Mouse (Mus musculus) liver, embryonic 16.5 days (tissue): ENCODE data around the gene Nom1. TPM values are rescaled to one million over a fixed set of nuclear protein-coding genes. Genes with fewer than 3 reads are reported as not detected.

Experiments
- ATAC-seq: fragments of 200-750 bp; cut with Nextera tagmentation; 2 replicates; pipeline ENCODE4 v1.8.0; 2017; ENCODE audit warnings: low read depth, mild to moderate bottlenecking, moderate number of reproducible peaks, moderate library complexity
- H3K27ac ChIP-seq: fragments of 300-500 bp; sonication (generic); 2 replicates; pipeline ENCODE4 v1.5.1; 2014; ENCODE audit warnings: mild to moderate bottlenecking, low read length
- H3K27me3 ChIP-seq: fragments of 300-500 bp; sonication (generic); 2 replicates; pipeline ENCODE4 v1.6.1; 2014; ENCODE audit warnings: low read depth, low read length, mixed read lengths; ENCODE audit not compliant: control insufficient read depth, insufficient read depth
- H3K36me3 ChIP-seq: fragments of 300-500 bp; sonication (generic); 2 replicates; pipeline ENCODE4 v1.6.1; 2014; ENCODE audit warnings: mild to moderate bottlenecking; ENCODE audit not compliant: control insufficient read depth, insufficient read depth
- H3K4me1 ChIP-seq: fragments of 300-500 bp; sonication (generic); 2 replicates; pipeline ENCODE4 v1.6.1; 2014; ENCODE audit warnings: low read depth, low read length, mixed read lengths; ENCODE audit not compliant: control insufficient read depth
- H3K4me2 ChIP-seq: fragments of 300-500 bp; sonication (generic); 2 replicates; pipeline ENCODE4 v1.6.1; 2014; ENCODE audit warnings: low read depth, low read length, mixed read lengths
- H3K4me3 ChIP-seq: fragments of 300-500 bp; sonication (generic); 2 replicates; pipeline ENCODE4 v1.5.1; 2014; ENCODE audit warnings: low read depth, mild to moderate bottlenecking, low read length
- H3K9ac ChIP-seq: fragments of 300-500 bp; sonication (generic); 2 replicates; pipeline ENCODE4 v1.6.1; 2014; ENCODE audit warnings: low read depth, low read length
- H3K9me3 ChIP-seq: fragments of 300-500 bp; sonication (generic); replicated peaks from 2 replicates; pipeline ENCODE4 v1.6.1; 2016; ENCODE audit warnings: low read length; ENCODE audit not compliant: control insufficient read depth
- WGBS: fragments of 180-500 bp; shearing (Covaris S2); extraction: QIAGEN DNeasy Blood & Tissue Kit; methylation state at CpG from one replicate; pipeline ENCODE4 v1.1.7; 2014; ENCODE audit not compliant: insufficient replicate concordance; 5-methylcytosine and 5-hydroxymethylcytosine counted together
- polyA plus RNA-seq: library from polyadenylated mRNA; unstranded; fragments of >200 nt; fragmentation: Nextera tagmentation; extraction: Ambion mirVana; gene quantifications from 2 replicates; pipeline ENCODE4 v1.2.1, GENCODE M21; 2015

The Nom1 gene
- polyA plus RNA-seq, 1 experiment from 2014 or later, result 12.6 TPM

GRCm38 (mm10) chr5:29468351-29469065, 34.0 kb downstream of the Nom1 start:
- WGBS, result under 1% methylated on average over 17 of the region's 17 CpGs

GRCm38 (mm10) chr5:29469501-29469900, 35.0 kb downstream of the Nom1 start:
- no peak for ATAC-seq
- Histone ChIP-seq H3K27me3 (peaks cover 83% of the 10 kb centered on the region), H3K9ac (no peak overlapping the region), H3K4me1 (peaks cover 3% of the 10 kb centered on the region; the same call in 1 of the 2 replicates), H3K4me3 (no peak overlapping the region), H3K9me3 (no peaks in the 10 kb centered on the region), H3K36me3 (no peaks in the 10 kb centered on the region), H3K4me2 (no peak overlapping the region), H3K27ac (no peak overlapping the region)
- 7% methylated on average over 4 of the region's 4 CpGs for WGBS

More at GRCm38 (mm10) chr5:29468351-29469065, 34.0 kb downstream of the Nom1 start:
- Histone ChIP-seq H3K27me3 (peaks cover 73% of the 10 kb centered on the region), H3K9ac (no peak overlapping the region), H3K27ac (no peak overlapping the region), H3K9me3 (no peaks in the 10 kb centered on the region), H3K4me2 (peak overlapping the region; percentile 57), H3K36me3 (no peaks in the 10 kb centered on the region), H3K4me3 (peak overlapping the region; percentile 52), H3K4me1 (peaks cover 3% of the 10 kb centered on the region; the same call in 1 of the 2 replicates)
- ATAC-seq, result no peak

GRCm38 (mm10) chr5:29470271-29470670, 35.8 kb downstream of the Nom1 start:
- Histone ChIP-seq H3K9me3 (no peaks in the 10 kb centered on the region), H3K4me2 (no peak overlapping the region), H3K27ac (no peak overlapping the region), H3K9ac (no peak overlapping the region), H3K4me1 (peaks cover 3% of the 10 kb centered on the region; the same call in 1 of the 2 replicates), H3K27me3 (peaks cover 91% of the 10 kb centered on the region), H3K36me3 (no peaks in the 10 kb centered on the region), H3K4me3 (no peak overlapping the region)
- WGBS, result 13% methylated on average over 5 of the region's 5 CpGs
- ATAC-seq, result no peak

- no peak for ATAC-seq
- 5% methylated on average over 20 of the region's 20 CpGs for WGBS
- Histone ChIP-seq H3K9me3 (no peaks in the 10 kb centered on the region), H3K4me3 (no peak overlapping the region), H3K36me3 (no peaks in the 10 kb centered on the region), H3K27ac (no peak overlapping the region), H3K4me2 (no peak overlapping the region), H3K4me1 (peaks cover 3% of the 10 kb centered on the region; the same call in 1 of the 2 replicates), H3K9ac (no peak overlapping the region), H3K27me3 (peaks cover 97% of the 10 kb centered on the region)
These were observed 36.5 kb downstream of the Nom1 start for GRCm38 (mm10) chr5:29470851-29471394.

- H3K4me1 ChIP-seq, result peaks cover 3% of the 10 kb centered on the region; the same call in 1 of the 2 replicates
- H3K9me3 ChIP-seq, result no peaks in the 10 kb centered on the region
- no peak overlapping the region for H3K27ac ChIP-seq
- no peak overlapping the region for H3K4me2 ChIP-seq
- H3K36me3 ChIP-seq, result no peaks in the 10 kb centered on the region
- no peak for ATAC-seq
- WGBS, result 6% methylated on average over 11 of the region's 11 CpGs
- no peak overlapping the region for H3K4me3 ChIP-seq
- no peak overlapping the region for H3K9ac ChIP-seq
- peaks cover 98% of the 10 kb centered on the region for H3K27me3 ChIP-seq
These were observed 36.9 kb downstream of the Nom1 start for GRCm38 (mm10) chr5:29471396-29471795.

- Histone ChIP-seq H3K4me3 (no peak overlapping the region), H3K9me3 (no peaks in the 10 kb centered on the region), H3K4me2 (no peak overlapping the region), H3K27me3 (peaks cover 98% of the 10 kb centered on the region), H3K27ac (no peak overlapping the region), H3K36me3 (no peaks in the 10 kb centered on the region), H3K4me1 (peaks cover 3% of the 10 kb centered on the region; the same call in 1 of the 2 replicates), H3K9ac (no peak overlapping the region)
- 2% methylated on average over 22 of the region's 22 CpGs for WGBS
- no peak for ATAC-seq
These were observed 37.6 kb downstream of the Nom1 start for GRCm38 (mm10) chr5:29471855-29472665.

- Histone ChIP-seq H3K36me3 (no peaks in the 10 kb centered on the region), H3K9ac (no peak overlapping the region), H3K27me3 (peaks cover 100% of the 10 kb centered on the region), H3K4me3 (no peak overlapping the region), H3K27ac (no peak overlapping the region), H3K4me1 (no peaks in the 10 kb centered on the region; the same call in 1 of the 2 replicates), H3K9me3 (no peaks in the 10 kb centered on the region), H3K4me2 (no peak overlapping the region)
- no peak for ATAC-seq
- 3% methylated on average over 35 of the region's 35 CpGs for WGBS
These were observed 39.2 kb downstream of the Nom1 start for GRCm38 (mm10) chr5:29473551-29474245.

GRCm38 (mm10) chr5:29474246-29474960, 39.9 kb downstream of the Nom1 start:
- H3K27ac ChIP-seq, result no peak overlapping the region
- H3K9ac ChIP-seq, result no peak overlapping the region
- ATAC-seq, result no peak
- WGBS, result 5% methylated on average over 35 of the region's 35 CpGs
- no peaks in the 10 kb centered on the region; the same call in 1 of the 2 replicates for H3K4me1 ChIP-seq
- no peaks in the 10 kb centered on the region for H3K9me3 ChIP-seq
- no peak overlapping the region for H3K4me3 ChIP-seq
- H3K4me2 ChIP-seq, result no peak overlapping the region
- no peaks in the 10 kb centered on the region for H3K36me3 ChIP-seq
- H3K27me3 ChIP-seq, result peaks cover 100% of the 10 kb centered on the region
